Mouse (Mus musculus) adrenal gland, adult 8-10 months (tissue): Measurements from ENCODE around the gene Asic4. TPM values are rescaled to one million over a fixed set of nuclear protein-coding genes. Genes with fewer than 3 reads are reported as not detected.

Experiments used
- DNase-seq: peaks from one replicate; pipeline ENCODE4 v3.0.0; 2022
- total RNA-seq, 4 experiments: library from RNA; stranded (reverse); gene quantifications; 2 replicates each; pipeline ENCODE4 v1.2.4; 2022

The Asic4 gene
- total RNA-seq = 10 to 100 TPM in 2 of 4 experiments, 1 to 10 TPM in 2; 4.9 to 11.1 (median 8.4) TPM

- no peak for DNase-seq
Observed at GRCm38 (mm10) chr1:75450314-75451005, at the start of gene Asic4. Gene Asic4, plus strand, starts transcription at chr1:75450436.

- no peak for DNase-seq
Observed at GRCm38 (mm10) chr1:75400493-75401115, 49.6 kb upstream of the Asic4 start.

DNA sequence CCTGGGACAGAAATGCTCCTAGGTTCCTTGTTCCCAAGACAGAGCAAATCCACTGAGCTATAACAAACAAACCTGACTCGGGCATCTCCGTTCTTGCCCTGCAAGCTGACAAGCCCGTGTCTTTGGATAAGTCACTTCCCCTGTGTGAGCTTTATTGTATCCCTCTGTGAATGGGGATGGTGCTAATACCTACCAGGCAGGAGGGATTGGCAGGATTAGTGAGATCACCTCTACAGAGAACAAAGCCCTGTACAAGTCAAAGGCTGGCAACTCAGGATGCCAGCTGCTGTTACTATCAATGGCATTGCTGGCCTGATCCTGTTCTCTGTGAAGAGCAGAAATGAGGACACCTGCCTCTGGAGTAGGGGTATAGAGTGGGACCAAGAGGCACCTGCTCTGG, 44.7 kb upstream of the Asic4 start:
- DNase-seq = no peak

DNA sequence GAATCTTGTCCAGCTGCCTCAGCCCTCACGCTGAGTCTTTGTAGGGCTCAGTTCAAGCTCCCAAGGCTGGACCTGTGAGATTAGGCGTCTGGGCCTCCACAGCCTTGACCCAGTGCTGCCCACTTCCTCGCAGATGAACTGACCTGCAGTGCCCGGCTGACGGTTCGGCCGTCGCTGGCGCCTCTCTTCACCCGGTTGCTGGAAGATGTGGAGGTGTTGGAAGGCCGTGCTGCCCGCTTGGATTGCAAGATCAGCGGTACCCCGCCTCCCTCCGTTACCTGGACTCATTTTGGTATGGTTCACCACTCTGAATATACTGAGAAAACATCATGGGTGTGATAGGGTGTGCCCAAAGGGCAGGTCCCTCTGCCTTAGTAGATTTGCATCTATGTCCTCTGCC, 44.1 kb upstream of the Asic4 start:
- DNase-seq = no peak

GRCm38 (mm10) chr1:75407056-75407455, 43.2 kb upstream of the Asic4 start:
- no peak for DNase-seq

DNA sequence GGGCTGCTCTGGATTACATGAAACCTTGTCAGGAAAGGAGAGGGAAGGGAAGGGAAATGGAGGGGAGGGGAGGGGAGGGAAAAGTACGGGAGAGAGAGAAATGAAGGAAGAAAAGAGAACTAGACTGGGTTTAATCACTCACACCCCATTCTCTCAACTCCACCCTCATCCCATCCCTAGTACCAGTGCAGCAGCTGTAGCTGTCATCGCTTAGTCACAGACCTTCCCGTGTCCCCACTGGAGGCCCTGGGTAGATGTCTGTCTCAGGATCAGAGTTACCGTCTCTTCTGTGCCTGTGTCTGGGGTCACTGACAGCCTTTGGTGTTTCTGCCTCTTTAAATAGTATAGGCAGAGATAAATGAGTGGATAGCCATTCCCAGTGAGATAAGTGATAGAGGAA, 42.0 kb upstream of the Asic4 start:
- DNase-seq = no peak

- DNase-seq = no peak
Observed at GRCm38 (mm10) chr1:75409950-75410349, 40.3 kb upstream of the Asic4 start.

DNA sequence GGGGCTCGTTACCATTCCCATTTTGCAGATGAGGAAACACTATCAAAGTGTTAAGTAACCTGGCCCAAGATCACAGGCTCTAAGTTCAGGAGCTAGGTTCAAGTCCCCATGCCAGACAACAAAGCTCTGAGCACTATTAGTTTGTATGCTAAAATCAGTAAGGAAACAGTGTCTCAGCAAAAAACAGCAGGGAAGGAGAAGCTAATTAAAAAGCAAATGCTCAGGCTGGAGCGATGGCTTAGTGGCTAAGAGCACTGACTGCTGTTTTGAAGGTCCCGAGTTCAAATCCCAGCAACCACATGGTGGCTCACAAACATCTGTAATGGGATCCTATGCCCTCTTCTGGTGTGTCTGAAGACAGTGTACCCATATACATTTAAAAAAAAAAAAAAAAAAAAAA, 38.0 kb upstream of the Asic4 start:
- DNase-seq = no peak

GRCm38 (mm10) chr1:75413749-75414148, 36.5 kb upstream of the Asic4 start:
- DNase-seq = no peak

- no peak for DNase-seq
Observed at GRCm38 (mm10) chr1:75421794-75422193, 28.4 kb upstream of the Asic4 start.

GRCm38 (mm10) chr1:75422216-75422822, 27.9 kb upstream of the Asic4 start:
- DNase-seq = no peak

DNA sequence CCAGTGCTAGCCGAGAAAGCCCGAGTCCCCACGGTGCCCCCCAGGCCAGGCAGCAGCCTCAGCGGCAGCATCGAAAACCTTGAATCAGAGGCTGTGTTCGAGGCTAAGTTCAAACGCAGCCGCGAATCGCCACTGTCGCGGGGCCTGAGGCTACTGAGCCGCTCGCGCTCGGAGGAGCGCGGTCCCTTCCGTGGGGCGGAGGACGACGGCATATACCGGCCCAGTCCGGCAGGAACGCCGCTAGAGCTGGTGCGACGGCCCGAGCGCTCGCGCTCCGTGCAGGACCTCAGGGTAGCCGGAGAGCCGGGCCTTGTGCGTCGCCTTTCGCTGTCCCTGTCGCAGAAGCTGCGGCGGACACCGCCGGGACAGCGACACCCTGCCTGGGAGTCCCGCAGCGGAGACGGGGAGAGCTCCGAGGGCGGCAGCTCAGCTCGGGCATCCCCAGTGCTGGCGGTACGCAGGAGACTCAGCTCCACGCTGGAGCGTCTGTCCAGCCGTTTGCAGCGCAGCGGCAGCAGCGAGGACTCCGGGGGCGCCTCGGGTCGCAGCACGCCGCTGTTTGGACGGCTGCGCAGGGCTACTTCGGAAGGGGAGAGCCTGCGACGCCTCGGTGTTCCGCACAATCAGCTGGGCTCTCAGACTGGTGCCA, 27.3 kb upstream of the Asic4 start:
- no peak for DNase-seq

GRCm38 (mm10) chr1:75423780-75424390, 26.4 kb upstream of the Asic4 start:
- no peak for DNase-seq

GRCm38 (mm10) chr1:75425796-75426471, 24.3 kb upstream of the Asic4 start:
- no peak for DNase-seq

- peak; percentile 81 for DNase-seq
Observed at GRCm38 (mm10) chr1:75435475-75436328, 14.5 kb upstream of the Asic4 start, which contains the start of gene Gmppa. Gene Gmppa, plus strand, starts transcription at chr1:75435930.

- DNase-seq = no peak
Observed at GRCm38 (mm10) chr1:75438782-75439181, 11.5 kb upstream of the Asic4 start.

DNA sequence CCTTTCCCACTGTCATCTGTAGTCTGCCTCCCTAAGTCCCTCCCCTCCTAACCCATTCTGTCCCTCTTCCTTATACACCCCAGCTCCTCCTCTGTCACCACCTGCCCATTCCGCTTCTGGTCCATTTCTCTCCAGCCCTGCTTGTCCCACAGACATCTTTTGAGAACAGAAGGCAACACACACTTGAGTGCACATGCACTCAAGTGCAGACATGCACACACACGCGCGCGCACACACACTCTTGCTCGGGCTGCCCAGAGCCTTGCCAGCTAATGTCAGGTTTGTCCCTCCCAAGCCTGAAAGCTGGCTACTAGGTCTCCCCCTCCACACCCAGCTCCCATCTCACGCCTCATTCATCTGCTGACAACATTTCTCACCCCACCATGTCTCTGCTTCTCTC, 9.6 kb upstream of the Asic4 start:
- DNase-seq = no peak

- no peak for DNase-seq
Observed at GRCm38 (mm10) chr1:75441471-75441996, 8.7 kb upstream of the Asic4 start.

DNA sequence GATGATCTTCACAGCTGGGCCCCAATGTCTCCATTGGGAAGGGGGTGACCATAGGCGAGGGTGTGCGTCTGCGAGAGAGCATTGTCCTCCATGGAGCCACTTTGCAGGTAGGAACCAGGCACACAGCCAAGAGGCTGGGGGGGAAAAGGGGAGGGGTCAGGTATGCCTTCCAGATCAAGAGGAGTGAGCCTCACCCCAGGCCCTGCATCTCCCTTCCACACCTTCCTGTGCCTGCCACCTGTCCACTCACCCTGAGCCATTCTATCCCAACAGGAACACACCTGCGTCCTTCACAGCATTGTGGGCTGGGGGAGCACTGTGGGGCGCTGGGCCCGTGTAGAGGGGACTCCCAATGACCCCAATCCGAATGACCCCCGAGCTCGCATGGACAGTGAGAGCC, 8.1 kb upstream of the Asic4 start:
- DNase-seq = no peak

DNA sequence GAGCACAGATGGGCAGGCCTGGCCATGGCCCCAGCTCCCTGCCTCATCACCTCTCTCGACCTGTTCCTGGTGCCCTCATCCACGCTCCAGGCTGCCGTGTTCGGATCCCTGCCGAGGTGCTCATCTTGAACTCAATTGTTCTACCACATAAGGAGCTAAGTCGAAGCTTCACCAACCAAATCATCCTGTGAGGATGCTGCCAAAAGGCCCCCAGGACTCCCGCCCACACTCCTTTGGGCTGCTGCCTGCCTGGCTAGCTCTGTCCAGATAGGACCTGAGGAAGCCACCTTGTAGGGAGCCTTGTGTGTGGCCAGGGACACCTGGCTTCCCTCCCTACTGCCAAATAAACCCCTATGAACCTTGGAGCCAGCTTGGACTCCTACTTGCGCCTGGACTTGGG, 7.4 kb upstream of the Asic4 start:
- no peak for DNase-seq
